Mouse (Mus musculus) CH12.LX (cell line): ENCODE measurements around the gene Mettl7a1.

Experiments
- CTCF ChIP-seq, 2 experiments: IDR thresholded peaks in 1 of 2; conservative IDR thresholded peaks in 1 of 2; 2 replicates each; pipeline ENCODE4 v1.5.1; 2011 to 2012; ENCODE audit warnings: low read depth in 2 of 2, low read length in 2 of 2, improper control_type of control experiment in 1 of 2, inconsistent platforms in 1 of 2, mild to moderate bottlenecking in 1 of 2, moderate library complexity in 1 of 2
- E2F4 ChIP-seq: IDR thresholded peaks from 2 replicates; pipeline ENCODE4 v1.6.1; 2011; ENCODE audit warnings: low read depth, low read length, improper control_type of control experiment; ENCODE audit not compliant: insufficient replicate concordance
- ELF1 ChIP-seq: IDR thresholded peaks from 2 replicates; pipeline ENCODE4 v1.6.1; 2014; ENCODE audit warnings: low read depth, mild to moderate bottlenecking, inconsistent platforms, low read length, improper control_type of control experiment
- EP300 ChIP-seq: IDR thresholded peaks from 2 replicates; pipeline ENCODE4 v1.6.1; 2011; ENCODE audit warnings: low read length, improper control_type of control experiment
- ETS1 ChIP-seq: conservative IDR thresholded peaks from 2 replicates; pipeline ENCODE4 v1.6.1; 2012; ENCODE audit warnings: low read depth, mild to moderate bottlenecking, inconsistent platforms, low read length, improper control_type of control experiment, moderate library complexity
- HCFC1 ChIP-seq: IDR thresholded peaks from 2 replicates; pipeline ENCODE4 v1.6.1; 2012; ENCODE audit warnings: low read depth, mild to moderate bottlenecking, inconsistent platforms, low read length, improper control_type of control experiment
- MEF2A ChIP-seq: IDR thresholded peaks from 2 replicates; pipeline ENCODE4 v1.6.1; 2014; ENCODE audit warnings: low read depth, mild to moderate bottlenecking, inconsistent platforms, low read length, improper control_type of control experiment, borderline replicate concordance
- MXI1 ChIP-seq: IDR thresholded peaks from 2 replicates; pipeline ENCODE4 v1.6.1; 2011; ENCODE audit warnings: mild to moderate bottlenecking, low read depth, low read length, improper control_type of control experiment
- MYC ChIP-seq: IDR thresholded peaks from 2 replicates; pipeline ENCODE4 v1.6.1; 2011; ENCODE audit warnings: low read depth, mild to moderate bottlenecking, improper control_type of control experiment, low read length
- POLR2A ChIP-seq: IDR thresholded peaks from 2 replicates; pipeline ENCODE4 v1.6.1; 2011; ENCODE audit warnings: low read depth, mild to moderate bottlenecking, improper control_type of control experiment, low read length
- USF1 ChIP-seq: IDR thresholded peaks from 2 replicates; pipeline ENCODE4 v1.6.1; 2014; ENCODE audit warnings: low read depth, mild to moderate bottlenecking, inconsistent platforms, low read length, improper control_type of control experiment
- ZNF384 ChIP-seq: IDR thresholded peaks from 2 replicates; pipeline ENCODE4 v1.6.1; 2012; ENCODE audit warnings: low read depth, low read length, improper control_type of control experiment, inconsistent platforms

DNA sequence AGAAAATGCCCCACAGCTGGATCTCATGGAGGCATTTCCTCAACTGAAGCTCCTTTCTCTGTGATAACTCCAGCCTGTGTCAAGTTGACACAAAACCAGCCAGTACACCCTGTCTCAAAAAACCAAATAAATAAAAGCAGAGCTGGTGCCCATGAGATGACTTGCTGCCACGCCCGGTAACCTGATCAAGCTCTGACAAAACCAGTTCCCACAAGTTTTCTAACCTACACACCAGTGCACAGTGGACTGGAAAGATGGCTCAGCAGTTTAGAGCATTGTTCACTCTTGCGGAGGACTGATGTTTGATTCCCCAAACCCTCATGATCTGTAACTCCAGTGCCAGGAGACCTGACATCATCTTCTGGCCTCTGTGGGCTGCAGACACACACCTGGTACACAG is 21.3 kb downstream of the Mettl7a1 start:
- TF ChIP-seq HCFC1 (no peak), MXI1 (no peak), ELF1 (no peak), POLR2A (no peak), E2F4 (no peak), EP300 (no peak), MYC (no peak), ZNF384 (no peak), ETS1 (no peak), USF1 (no peak), CTCF (conservative IDR thresholded peaks at IDR 0.05 in 1 of 2, IDR thresholded peaks at IDR 0.05 in 1 of 2; ENCODE audit: low read depth in 2 of 2, low read length in 2 of 2) (no peak), MEF2A (no peak)
